Mouse (Mus musculus) G1E (cell line): ENCODE measurements around the gene Enox1. TPM values are rescaled to one million over a fixed set of nuclear protein-coding genes. Genes with fewer than 3 reads are reported as not detected.

Experiments
- ATAC-seq: 2 replicates; pipeline ENCODE4 v1.8.0; 2016; ENCODE audit warnings: mild to moderate bottlenecking; ENCODE audit not compliant: insufficient number of reproducible peaks, poor library complexity, low FRiP score, severe bottlenecking; ENCODE audit errors: extremely low read depth
- DNase-seq: peaks from one replicate; pipeline ENCODE4 v3.0.0; 2012; ENCODE audit warnings: low spot score
- H3K27me3 ChIP-seq: 2 replicates; pipeline ENCODE4 v1.6.1; 2012; ENCODE audit warnings: mild to moderate bottlenecking, low read length, inconsistent platforms; ENCODE audit not compliant: insufficient read depth
- H3K36me3 ChIP-seq: replicated peaks from 2 replicates; pipeline ENCODE3; 2012; ENCODE audit warnings: mild to moderate bottlenecking, inconsistent platforms
- H3K4me1 ChIP-seq: 2 replicates; pipeline ENCODE4 v1.6.1; 2012; ENCODE audit warnings: low read depth, low read length, inconsistent platforms, mixed read lengths; ENCODE audit not compliant: insufficient read depth
- H3K4me3 ChIP-seq: 2 replicates; pipeline ENCODE4 v1.5.1; 2012; ENCODE audit warnings: low read depth, mild to moderate bottlenecking, inconsistent platforms, low read length, moderate library complexity, mixed read lengths
- H3K9me3 ChIP-seq: replicated peaks from 2 replicates; pipeline ENCODE4 v1.6.1; 2012; ENCODE audit warnings: inconsistent platforms
- CTCF ChIP-seq: IDR thresholded peaks from 2 replicates; pipeline ENCODE4 v1.5.1; 2012; ENCODE audit warnings: low read depth, low read length, inconsistent platforms, mixed read lengths
- GATA1 ChIP-seq: IDR thresholded peaks from 2 replicates; pipeline ENCODE4 v1.6.1; 2012; ENCODE audit warnings: borderline replicate concordance, low read length, inconsistent platforms, mixed read lengths
- GATA2 ChIP-seq: IDR thresholded peaks from 2 replicates; pipeline ENCODE4 v1.6.1; 2012; ENCODE audit warnings: low read depth, low read length, inconsistent platforms, borderline replicate concordance
- POLR2AphosphoS5 ChIP-seq: IDR thresholded peaks from 2 replicates; pipeline ENCODE4 v1.6.1; 2012; ENCODE audit warnings: low read depth, low read length, inconsistent platforms; ENCODE audit not compliant: insufficient replicate concordance
- TAL1 ChIP-seq: conservative IDR thresholded peaks from 2 replicates; pipeline ENCODE4 v1.6.1; 2012; ENCODE audit warnings: low read depth, low read length, inconsistent platforms, mixed read lengths
- polyA plus RNA-seq: library from polyadenylated mRNA; stranded (reverse); fragments of >175 nt; gene quantifications from 2 replicates; pipeline ENCODE4 v1.2.3, GENCODE M21; 2012
- total RNA-seq, 2 experiments: library from RNA; stranded (forward) in 1 of 2; stranded (reverse) in 1 of 2; fragments of 200-1000 nt in 1 of 2; fragments of >200 nt in 1 of 2; fragmentation: Nextera tagmentation in 1 of 2; gene quantifications; 2 replicates each; pipeline ENCODE4 v1.2.3; 2014 to 2017

The Enox1 gene
- total and polyA plus RNA-seq, 3 experiments, result 0.05 TPM; not detected in 2

DNA sequence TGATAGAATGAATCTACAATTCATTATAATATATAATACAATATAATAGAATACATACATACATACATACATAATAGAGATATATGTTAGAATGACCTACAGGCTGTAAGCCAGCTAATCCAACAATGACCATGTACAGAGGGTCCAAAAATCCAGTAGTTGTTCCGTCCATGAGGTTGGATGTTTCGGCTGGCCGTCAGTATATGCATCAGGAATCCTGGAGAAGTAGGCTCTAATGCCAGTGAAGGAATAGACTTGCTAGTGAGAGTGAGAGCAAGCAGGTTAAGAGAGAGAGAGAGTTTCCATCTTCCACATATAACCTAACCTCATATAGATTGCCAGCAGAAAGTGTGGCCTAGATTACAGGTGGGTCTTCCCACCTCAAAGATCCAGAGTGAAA, 402.3 kb downstream of the Enox1 start:
- H3K4me1 ChIP-seq, result no peaks in the 10 kb centered on the region
- no peaks in the 10 kb centered on the region for H3K27me3 ChIP-seq
- no peak for DNase-seq
- no peaks in the 10 kb centered on the region for H3K36me3 ChIP-seq
- TF ChIP-seq GATA1 (no peak), POLR2AphosphoS5 (no peak), GATA2 (no peak), CTCF (no peak), TAL1 (no peak)
- ATAC-seq, result no peak
- H3K9me3 ChIP-seq, result peaks cover 30% of the 10 kb centered on the region
- H3K4me3 ChIP-seq, result no peak overlapping the region

DNA sequence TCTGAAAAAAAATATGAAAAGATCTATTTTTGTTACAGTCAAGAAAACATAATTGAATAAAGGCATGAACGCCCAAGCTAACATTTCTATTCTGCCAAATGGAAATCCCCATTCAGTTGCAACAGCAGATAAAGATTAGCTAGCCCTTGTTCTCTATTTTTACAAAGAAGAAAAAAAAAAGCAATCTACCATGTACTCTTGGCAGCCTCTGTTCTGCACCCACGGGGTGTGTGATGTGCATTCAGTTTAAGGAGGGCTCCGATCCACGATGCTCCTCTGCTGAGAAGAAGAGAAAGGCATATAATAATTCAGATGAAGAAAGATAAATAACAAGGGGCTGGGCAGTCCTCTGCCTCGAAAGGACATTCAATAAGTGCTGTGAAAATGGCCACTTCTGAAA, 403.2 kb downstream of the Enox1 start:
- no peak for TF ChIP-seq GATA2
- TF ChIP-seq CTCF, result no peak
- ATAC-seq (no peak), DNase-seq (no peak)
- H3K9me3 ChIP-seq, result peaks cover 39% of the 10 kb centered on the region
- no peaks in the 10 kb centered on the region for H3K4me1 ChIP-seq
- H3K36me3 ChIP-seq, result no peaks in the 10 kb centered on the region
- H3K4me3 ChIP-seq, result no peak overlapping the region
- H3K27me3 ChIP-seq, result no peaks in the 10 kb centered on the region

DNA sequence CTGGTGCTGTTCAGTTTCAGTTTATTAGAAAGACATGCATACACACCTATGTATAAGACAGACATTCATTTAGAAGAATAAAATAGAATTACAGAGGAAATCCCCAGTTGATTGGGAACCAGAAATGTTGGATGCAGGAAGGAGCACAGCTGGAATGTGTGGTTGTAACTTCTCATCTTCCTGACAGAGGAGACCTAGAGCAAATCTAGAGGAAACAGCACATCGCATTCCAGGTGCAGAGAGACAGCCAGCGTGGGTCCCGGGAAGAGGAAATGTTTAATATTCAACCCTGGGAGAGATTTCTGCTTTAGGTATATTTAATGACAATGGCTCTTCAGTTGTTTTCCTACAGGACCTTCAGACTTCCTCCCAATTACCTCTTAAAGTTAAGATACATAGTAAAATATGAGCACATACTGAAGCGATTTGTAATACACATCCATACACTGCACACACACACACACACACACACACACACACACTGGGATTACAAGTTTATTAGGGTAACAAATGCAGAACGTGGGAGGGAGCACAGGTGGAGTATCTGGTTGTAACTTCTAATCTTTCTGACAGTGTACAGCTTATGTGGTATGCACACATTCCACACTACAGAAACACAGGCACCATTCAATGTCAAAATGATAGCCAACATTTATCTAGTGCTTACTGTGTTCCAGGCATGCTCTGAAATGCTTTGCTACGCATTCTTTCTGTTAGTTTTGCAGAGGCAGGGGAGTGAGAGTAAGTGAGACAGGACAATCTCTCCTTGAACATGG, 405.4 kb downstream of the Enox1 start:
- H3K9me3 ChIP-seq, result peaks cover 52% of the 10 kb centered on the region
- ATAC-seq, result no peak
- H3K27me3 ChIP-seq, result no peaks in the 10 kb centered on the region
- TF ChIP-seq TAL1, result no peak
- no peak for TF ChIP-seq GATA2
- no peak for TF ChIP-seq POLR2AphosphoS5
- TF ChIP-seq CTCF, result no peak
- no peak for TF ChIP-seq GATA1
- no peak for DNase-seq
- H3K36me3 ChIP-seq, result no peaks in the 10 kb centered on the region
- H3K4me3 ChIP-seq, result no peak overlapping the region
- no peaks in the 10 kb centered on the region for H3K4me1 ChIP-seq

DNA sequence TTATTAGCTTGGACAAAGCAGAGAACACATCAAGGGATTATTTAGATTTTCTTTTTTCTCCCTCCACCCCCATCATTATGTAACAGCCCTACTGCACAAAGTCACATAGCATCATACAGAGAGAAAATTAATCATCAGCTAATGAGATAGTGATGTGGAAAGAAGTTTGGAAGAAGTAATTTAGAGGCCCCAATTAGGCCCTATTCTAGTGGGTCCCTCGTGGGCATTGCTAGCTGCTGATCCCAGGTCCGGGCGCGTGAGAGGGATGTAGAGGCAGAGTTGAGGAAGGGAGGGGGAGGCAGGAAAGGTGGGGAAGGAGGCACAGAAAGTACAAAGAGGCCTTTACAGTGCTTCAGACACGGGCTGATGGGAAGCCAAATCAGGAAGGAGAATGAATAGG, 407.4 kb downstream of the Enox1 start:
- no peak for TF ChIP-seq GATA1
- TF ChIP-seq CTCF, result no peak
- no peak for TF ChIP-seq POLR2AphosphoS5
- no peak for TF ChIP-seq GATA2
- no peak for TF ChIP-seq TAL1
- H3K9me3 ChIP-seq, result peaks cover 51% of the 10 kb centered on the region
- no peaks in the 10 kb centered on the region for H3K36me3 ChIP-seq
- H3K27me3 ChIP-seq, result no peaks in the 10 kb centered on the region
- no peak for DNase-seq
- ATAC-seq, result no peak
- H3K4me3 ChIP-seq, result no peak overlapping the region
- no peaks in the 10 kb centered on the region for H3K4me1 ChIP-seq

DNA sequence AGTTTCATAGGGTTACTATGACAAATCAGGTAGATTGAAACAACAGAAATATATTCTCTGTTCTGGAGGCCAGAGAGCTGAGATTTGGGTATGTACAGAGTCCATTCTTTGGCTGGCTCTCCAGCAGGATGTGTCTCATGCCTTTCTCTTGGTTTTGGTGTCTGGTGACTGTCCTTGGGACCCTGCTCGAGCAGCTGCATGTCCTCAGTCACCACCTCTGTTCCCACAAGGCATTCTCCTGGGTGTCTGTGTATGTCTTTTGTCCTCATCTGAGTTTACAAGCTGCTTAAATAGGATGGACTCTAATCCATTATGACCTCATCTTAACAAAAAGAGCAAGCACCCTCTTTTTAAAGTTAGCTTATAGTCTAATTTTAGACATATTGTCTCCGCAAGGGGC, 410.6 kb downstream of the Enox1 start:
- ATAC-seq (no peak), DNase-seq (no peak)
- H3K4me3 ChIP-seq, result no peak overlapping the region

DNA sequence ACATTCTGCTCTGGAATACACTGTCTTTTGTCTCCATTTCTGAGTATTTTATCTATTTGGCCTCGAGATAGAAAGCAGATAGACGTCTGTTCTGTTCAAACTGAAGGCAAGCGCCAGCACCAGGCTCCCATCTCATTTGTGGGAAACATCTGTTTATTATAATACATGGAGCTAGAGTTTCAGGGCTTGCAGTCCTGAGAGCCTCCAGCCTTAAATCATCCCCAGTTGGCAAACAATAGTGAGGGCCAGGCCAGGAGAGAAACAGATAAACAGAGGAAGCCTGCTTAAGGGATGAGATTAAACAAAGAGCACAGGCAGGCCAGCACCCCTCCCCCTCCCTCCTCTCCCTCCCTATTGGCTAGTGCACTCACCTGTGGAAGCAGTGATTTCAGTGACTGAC, 417.9 kb downstream of the Enox1 start:
- Histone ChIP-seq H3K27me3 (no peaks in the 10 kb centered on the region), H3K4me3 (no peak overlapping the region), H3K36me3 (no peaks in the 10 kb centered on the region), H3K4me1 (no peaks in the 10 kb centered on the region), H3K9me3 (peaks cover 37% of the 10 kb centered on the region)
- ATAC-seq (no peak), DNase-seq (no peak)
- TF ChIP-seq GATA1 (no peak), CTCF (no peak), POLR2AphosphoS5 (no peak), GATA2 (no peak), TAL1 (no peak)

More for the DNA sequence above, 410.6 kb downstream of the Enox1 start:
- H3K27me3 ChIP-seq, result no peaks in the 10 kb centered on the region
- H3K36me3 ChIP-seq, result no peaks in the 10 kb centered on the region
- H3K4me1 ChIP-seq, result no peaks in the 10 kb centered on the region
- TF ChIP-seq POLR2AphosphoS5 (no peak), GATA2 (no peak), GATA1 (no peak), TAL1 (no peak), CTCF (no peak)
- H3K9me3 ChIP-seq, result peaks cover 54% of the 10 kb centered on the region
